Comparison of ENCODE assay signal across 10 mouse cellular contexts in the genomic region with DNA sequence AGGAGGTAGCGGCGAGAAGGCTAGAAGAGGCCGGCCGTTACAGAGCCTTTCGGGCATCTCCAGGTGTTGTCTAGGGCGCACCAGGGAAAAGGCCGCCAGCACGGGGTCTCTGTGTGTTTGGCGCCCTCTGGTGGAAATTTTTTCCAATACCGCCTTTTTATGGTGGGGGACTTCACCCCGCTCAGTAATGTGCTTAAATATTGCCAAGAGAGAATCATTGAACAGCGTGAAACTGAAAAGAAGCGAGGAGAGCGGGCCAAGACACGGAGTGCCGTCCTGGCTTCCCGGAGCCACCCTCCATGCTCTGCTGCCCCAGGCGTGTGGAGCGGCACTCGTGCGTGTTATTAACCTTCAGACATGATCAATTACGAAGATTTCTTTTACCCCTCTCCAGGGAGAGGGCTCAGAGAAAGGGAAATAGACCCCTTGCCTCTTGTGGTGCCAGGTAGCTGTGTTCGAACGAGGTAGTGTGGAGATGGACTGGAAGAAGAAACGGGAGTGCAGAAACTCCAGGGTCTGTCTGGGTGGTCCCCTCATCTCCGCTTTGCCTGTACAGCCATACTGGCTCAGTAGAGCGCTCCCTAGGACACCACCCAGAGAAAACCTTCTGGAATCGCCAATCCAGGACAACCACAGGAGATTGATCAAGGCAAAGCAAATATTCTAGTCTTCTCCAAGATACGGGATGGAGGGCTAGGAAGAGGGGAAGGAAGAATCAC. TPM values are rescaled to one million over a fixed set of nuclear protein-coding genes. Genes with fewer than 3 reads are reported as not detected.
DNase-seq lines count a peak whose midpoint lies in the region; ATAC-seq and TF ChIP-seq lines count a peak whose summit lies in the region.
"Had no signal": no experiment of that assay in that cellular context is flagged by ENCODE, and none has a peak within 500 bp of the region (broad histone marks: within the 10 kb centered on the region; RNA-seq: fewer than 3 reads in every experiment).

No protein-coding gene starts in this region.

- 1% methylated on average over 29 of the region's 29 CpGs for WGBS in cerebellum, adult 2 months
- WGBS in heart, embryonic 13.5 days, result 2% methylated on average over 29 of the region's 29 CpGs

- TF ChIP-seq EP300 in CH12.LX (IDR thresholded peaks at IDR 0.05; ENCODE audit: low read length), result no peak

- peaks cover 17% of the 10 kb centered on the region for H3K9me3 ChIP-seq in CH12.LX (replicated peaks; ENCODE audit: low read length)
- no peaks in the 10 kb centered on the region for H3K9me3 ChIP-seq in heart, embryonic 13.5 days
- H3K9me3 ChIP-seq: stomach, embryonic 15.5 days had no signal

- no peaks in the 10 kb centered on the region for H3K79me2 ChIP-seq in CH12.LX (replicated peaks; ENCODE audit: control insufficient read depth, extremely low read depth, insufficient read depth, poor library complexity, severe bottlenecking)

- H3K4me1 ChIP-seq in cerebellum, adult 2 months (ENCODE audit: control insufficient read depth, insufficient read depth, low read length), result no peaks in the 10 kb centered on the region
- peaks cover 5 to 32% of the 10 kb centered on the region in 2 experiments for H3K4me1 ChIP-seq in CH12.LX (ENCODE audit: control insufficient read depth in 1 of 2, insufficient read depth in 2 of 2)
- peaks cover 45% of the 10 kb centered on the region for H3K4me1 ChIP-seq in heart, embryonic 13.5 days

- H3K36me3 ChIP-seq in CH12.LX (replicated peaks in 1 of 2; ENCODE audit: control insufficient read depth in 1 of 2, insufficient read depth in 1 of 2, low read length in 1 of 2), result no peaks in the 10 kb centered on the region
- H3K36me3 ChIP-seq in heart, embryonic 13.5 days, result no peaks in the 10 kb centered on the region
- H3K36me3 ChIP-seq: stomach, embryonic 15.5 days had no signal

- H3K27ac ChIP-seq in cerebellum, adult 2 months (ENCODE audit: insufficient read depth, low read length), result no peak overlapping the region
- no peak overlapping the region for H3K27ac ChIP-seq in CH12.LX (ENCODE audit: insufficient read depth, low read depth)
- no peak overlapping the region for H3K27ac ChIP-seq in heart, embryonic 13.5 days (replicated peaks)
- H3K27ac ChIP-seq: stomach, embryonic 15.5 days had no signal

- TF ChIP-seq RAD21 in CH12.LX (IDR thresholded peaks at IDR 0.05; ENCODE audit: low read depth, low read length), result peak; percentile 76

- in situ Hi-C loops in CH12.LX (cut with MboI; ENCODE audit: low pct_ligation_motif_present, low pct_unique_long_range_greater_than_20kb, low sequenced_read_pairs), result loop anchor here (10.0 to 25.0 kb wide), 2 partner anchors 336 to 424 kb away; no protein-coding TSS in a partner anchor

- no peak for TF ChIP-seq POLR2A in cerebellum, adult 2 months (IDR thresholded peaks at IDR 0.05; ENCODE audit: borderline replicate concordance, insufficient read depth, low read length)
- no peak for TF ChIP-seq POLR2A in CH12.LX (IDR thresholded peaks at IDR 0.05; ENCODE audit: low read depth, low read length)

- H3K4me3 ChIP-seq in cerebellum, adult 2 months (replicated peaks; ENCODE audit: insufficient read depth, low read depth, low read length), result no peak overlapping the region
- no peak overlapping the region for H3K4me3 ChIP-seq in CH12.LX (replicated peaks in 1 of 3; ENCODE audit: low read depth in 2 of 3, low read length in 2 of 3, poor library complexity in 1 of 3)
- H3K4me3 ChIP-seq in heart, embryonic 13.5 days, result peak overlapping the region; percentile 41

- no peak; the same call in 1 of the 2 replicates for TF ChIP-seq CTCF in cerebellum, adult 2 months (IDR thresholded peaks at IDR 0.05; ENCODE audit: borderline replicate concordance, insufficient read depth, low read depth, low read length)
- peak; percentile 34 to 80 for TF ChIP-seq CTCF in CH12.LX (conservative IDR thresholded peaks at IDR 0.05 in 1 of 2, IDR thresholded peaks at IDR 0.05 in 1 of 2; ENCODE audit: low read depth in 2 of 2, low read length in 2 of 2)

- dilution Hi-C loops in CH12.LX (cut with MboI; ENCODE audit: extremely low pct_ligation_motif_present, extremely low pct_unique_long_range_greater_than_20kb, low sequenced_read_pairs), result no loop called here

- H3K4me2 ChIP-seq in CH12.LX (ENCODE audit: insufficient read depth, low read depth, poor library complexity, severe bottlenecking), result peak overlapping the region; percentile 92
- peak overlapping the region; percentile 63; the same call in 1 of the 2 replicates for H3K4me2 ChIP-seq in heart, embryonic 13.5 days

- H3K9ac ChIP-seq in CH12.LX (ENCODE audit: insufficient read depth, low read depth), result no peak overlapping the region
- no peak overlapping the region for H3K9ac ChIP-seq in heart, embryonic 13.5 days
- H3K9ac ChIP-seq: stomach, embryonic 15.5 days had no signal

- ATAC-seq in common myeloid progenitor, adult 5-6 weeks (replicated peaks; ENCODE audit: low read depth, poor library complexity, severe bottlenecking), result 0 out of 2 replicates have a peak, but pooled peaks have one; percentile 39
- ATAC-seq in heart, embryonic 13.5 days (ENCODE audit: extremely low read depth, insufficient number of reproducible peaks, low FRiP score, low TSS enrichment), result no peak

- H3K27me3 ChIP-seq in cerebellum, adult 2 months (ENCODE audit: control insufficient read depth, insufficient read depth, low read length), result peaks cover 7% of the 10 kb centered on the region; the same call in 1 of the 2 replicates
- peaks cover 33% of the 10 kb centered on the region for H3K27me3 ChIP-seq in CH12.LX (replicated peaks)
- peaks cover 95% of the 10 kb centered on the region for H3K27me3 ChIP-seq in heart, embryonic 13.5 days (replicated peaks)

- peak; percentile 26 to 45 for DNase-seq in cerebellum, adult 2 months
- no peak for DNase-seq in cerebellum, adult 9-11 months
- DNase-seq in CH12.LX (ENCODE audit: extremely low read depth), result peak; percentile 58
- DNase-seq in kidney, postnatal 4 days, result peak; percentile 68 to 74
- peak; percentile 40 to 65 for DNase-seq in lung, postnatal 4 days
- DNase-seq in spleen, postnatal 4 days (ENCODE audit: low spot score in 2 of 2), result peak; percentile 38 to 75

TF ChIP-seq in CH12.LX, 34 proteins besides CTCF, POLR2A, EP300 and RAD21:
- TF ChIP-seq SMC3 (IDR thresholded peaks at IDR 0.05; ENCODE audit: low read depth, low read length) (peak; percentile 69), GABPA (IDR thresholded peaks at IDR 0.05; ENCODE audit: insufficient replicate concordance, low read depth, low read length) (no peak), CHD2 (IDR thresholded peaks at IDR 0.05; ENCODE audit: low read length) (no peak), JUN (IDR thresholded peaks at IDR 0.05; ENCODE audit: insufficient read depth, low read depth, low read length) (no peak)

RNA-seq across cellular contexts. Expression of a gene that starts 8.4 kb away (rescaled TPM):
- 474 and 548 TPM in 2 replicates for polyA plus RNA-seq in cerebellum, adult 2 months (2012; rRNA removed)
- 0.50 and 1.4 TPM in 2 replicates for total RNA-seq in CH12.LX (2012; rRNA removed)
- 1.7 and 1.9 TPM in 2 replicates for total RNA-seq in CH12.LX (2014; rRNA removed)
- polyA plus RNA-seq in CH12.LX (2012; ENCODE audit: insufficient read length, low read depth), result 1.2 and 1.3 TPM in 2 replicates
- total RNA-seq in common myeloid progenitor, adult 5-6 weeks (2017), result not detected in 2 replicates
- 0.22 and 0.23 TPM in 2 replicates for polyA plus RNA-seq in heart, embryonic 13.5 days (2015; fragmentation: Nextera tagmentation; extraction: Ambion mirVana)
- total RNA-seq: hematopoietic stem cell, adult 5-6 weeks had no signal

RNA-seq across cellular contexts. Expression of a gene that starts 52.6 kb away (rescaled TPM):
- polyA plus RNA-seq in cerebellum, adult 2 months (2012; rRNA removed), result 0.80 and 1.6 TPM in 2 replicates
- not detected in 2 replicates for total RNA-seq in CH12.LX (2012; rRNA removed)
- total RNA-seq in CH12.LX (2014; rRNA removed), result not detected in 2 replicates
- polyA plus RNA-seq in CH12.LX (2012; ENCODE audit: insufficient read length, low read depth), result 0.24 and 0.27 TPM in 2 replicates
- total RNA-seq in common myeloid progenitor, adult 5-6 weeks (2017), result not detected in 2 replicates
- polyA plus RNA-seq in heart, embryonic 13.5 days (2015; fragmentation: Nextera tagmentation; extraction: Ambion mirVana), result 0.59 and 0.64 TPM in 2 replicates

Comparison
In these comparisons a context has a peak if more than half of its experiments do, and no peak if none do; other contexts are left out.
1. RNA of a gene that starts 8.4 kb away (polyA plus RNA-seq): 474 to 548 TPM in cerebellum, adult 2 months; 1.2 to 1.3 TPM in CH12.LX and 0.22 to 0.23 TPM in heart, embryonic 13.5 days; every median in the first group is over 100 times any median in the second.